Mouse (Mus musculus) frontal cortex, adult (tissue): ENCODE data around the gene Ror2.

Experiments
- ATAC-seq: cut with Nextera tagmentation; 2 replicates; pipeline ENCODE4 v1.9.2; 2017; ENCODE audit warnings: mild to moderate bottlenecking, moderate library complexity, mixed read lengths; ENCODE audit not compliant: low TSS enrichment

The Ror2 gene

DNA sequence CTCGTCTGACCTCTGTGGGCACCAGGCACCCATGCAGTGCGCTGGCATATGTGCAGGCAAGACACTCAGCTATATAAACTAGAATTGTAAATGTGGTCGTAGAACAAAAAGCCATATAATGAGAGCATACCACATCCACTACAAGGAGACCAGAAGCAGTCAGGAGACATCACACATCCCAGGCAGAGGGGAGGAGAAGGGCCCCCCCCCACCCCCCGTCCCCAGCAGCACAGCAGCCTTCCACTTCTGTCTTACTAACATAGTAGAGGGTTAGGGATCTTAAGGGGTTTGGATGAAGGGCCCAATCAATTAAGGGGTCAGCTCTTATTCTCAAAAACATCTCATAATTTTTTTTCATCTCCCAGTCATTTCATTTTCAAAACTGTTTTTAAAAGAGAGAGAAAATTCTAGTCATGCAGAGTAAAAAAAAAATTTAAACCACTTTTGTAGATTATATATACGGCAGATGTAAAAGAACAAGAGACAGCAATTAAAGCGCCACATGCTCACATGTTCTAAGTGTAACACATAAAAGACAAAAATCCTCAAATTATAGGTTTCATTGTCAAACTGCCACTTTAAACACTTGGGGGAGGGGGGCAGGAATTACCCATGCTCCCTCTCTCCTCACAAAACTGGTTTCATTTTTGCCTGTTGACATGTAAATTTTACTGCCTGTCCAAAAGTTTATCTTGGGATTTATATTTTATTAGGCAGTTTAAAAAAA lies 89.8 kb downstream of the Ror2 start:
- ATAC-seq, result no peak

- ATAC-seq, result no peak
Measured at GRCm38 (mm10) chr13:53194306-53194705, 91.6 kb downstream of the Ror2 start.

DNA sequence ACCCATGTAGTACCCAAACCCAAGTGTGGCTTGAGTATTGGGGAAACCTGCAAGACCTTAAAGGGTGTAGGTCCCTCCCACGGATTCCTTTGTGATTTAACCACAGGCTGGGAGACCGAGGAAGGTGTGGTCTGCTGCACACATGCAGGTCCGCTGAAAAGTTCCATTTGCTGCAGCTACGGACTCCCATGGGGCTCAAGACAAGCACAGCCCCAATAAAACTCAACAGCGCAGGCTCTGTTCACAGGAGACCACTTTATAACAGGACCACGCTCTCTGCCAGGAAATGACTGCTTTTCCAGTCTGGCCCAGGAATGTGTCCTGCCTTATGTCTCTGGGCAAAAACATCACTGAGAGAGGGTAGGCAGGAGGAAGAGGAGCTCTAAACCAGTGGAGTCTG lies 92.2 kb downstream of the Ror2 start:
- no peak for ATAC-seq

- no peak for ATAC-seq
Measured at GRCm38 (mm10) chr13:53192286-53192685, 93.6 kb downstream of the Ror2 start.

DNA sequence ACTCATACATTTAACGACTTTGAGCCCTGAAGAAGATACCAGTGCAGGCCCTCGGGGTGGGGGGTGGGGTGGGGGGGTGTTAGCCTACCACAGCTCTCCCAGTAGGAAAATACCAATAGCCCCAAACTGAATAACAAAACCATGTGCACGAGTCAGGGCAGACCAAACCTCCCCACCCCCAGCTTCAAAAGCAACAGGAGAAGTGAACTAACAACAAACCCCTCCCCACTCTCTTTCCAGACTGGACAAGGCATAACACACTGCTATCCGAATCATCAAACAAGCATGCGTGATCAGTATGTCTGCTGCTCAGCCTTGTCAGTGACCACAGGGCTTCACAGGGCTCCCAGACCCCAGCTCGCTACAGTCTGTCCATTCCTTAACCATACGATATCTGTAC lies 94.3 kb downstream of the Ror2 start:
- no peak for ATAC-seq

DNA sequence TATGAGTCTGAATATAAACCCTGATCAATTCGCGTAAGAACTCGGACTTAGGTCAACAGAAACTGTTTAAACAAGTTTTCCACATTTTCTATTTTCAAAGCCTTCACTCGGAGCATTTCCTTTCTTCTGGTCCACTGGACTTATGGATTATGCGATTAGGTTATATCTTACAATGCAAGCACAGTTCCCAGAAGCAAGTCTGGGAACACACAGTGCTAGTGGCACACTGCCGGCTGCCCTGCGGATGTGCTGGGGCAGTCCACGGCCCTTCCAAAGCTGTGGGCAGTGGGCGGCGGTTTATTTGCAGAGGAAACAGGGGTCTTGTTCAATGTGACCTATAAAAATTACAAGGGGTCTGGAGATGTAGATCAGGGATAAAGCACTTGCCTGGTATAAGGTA lies 97.0 kb downstream of the Ror2 start:
- ATAC-seq, result no peak

DNA sequence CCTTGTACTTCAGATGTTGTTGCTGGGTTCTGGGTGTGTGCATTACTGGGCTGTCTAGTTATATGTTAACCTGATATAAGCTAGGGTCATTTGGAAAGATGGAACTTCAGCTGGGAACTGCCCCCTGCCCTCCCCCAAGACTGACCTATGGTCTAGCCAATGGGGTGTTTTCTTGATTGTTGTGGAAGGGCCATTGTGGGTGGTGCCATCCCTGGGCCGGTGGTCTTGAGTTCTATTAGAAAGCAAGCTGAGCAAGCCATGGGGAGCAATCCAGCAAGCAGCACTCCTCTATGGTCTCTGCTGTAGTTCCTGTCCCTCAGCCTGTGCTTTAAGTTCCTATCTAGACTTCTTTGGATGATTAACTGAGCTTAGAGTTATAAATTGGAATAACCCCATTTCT lies 101.1 kb downstream of the Ror2 start:
- ATAC-seq, result no peak

DNA sequence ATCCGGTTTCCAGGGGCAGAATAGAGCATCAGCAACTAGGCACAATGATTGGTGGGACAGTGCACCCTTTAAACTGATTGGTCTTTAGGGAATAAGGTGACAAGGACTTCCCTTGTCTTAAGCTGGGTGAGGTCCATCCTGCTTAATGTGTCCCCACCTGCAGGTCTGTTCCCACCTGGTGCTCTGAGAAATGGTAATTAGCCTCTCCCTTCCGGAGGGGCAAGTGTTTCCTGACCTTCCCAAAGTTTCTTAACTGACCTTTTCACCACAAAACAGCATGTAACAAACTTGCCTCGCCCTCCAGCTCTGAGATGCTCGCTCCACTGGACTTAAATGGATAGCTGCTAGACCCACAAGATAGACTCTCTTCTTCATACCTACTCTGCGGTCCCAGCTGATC lies 101.8 kb downstream of the Ror2 start:
- ATAC-seq, result no peak

DNA sequence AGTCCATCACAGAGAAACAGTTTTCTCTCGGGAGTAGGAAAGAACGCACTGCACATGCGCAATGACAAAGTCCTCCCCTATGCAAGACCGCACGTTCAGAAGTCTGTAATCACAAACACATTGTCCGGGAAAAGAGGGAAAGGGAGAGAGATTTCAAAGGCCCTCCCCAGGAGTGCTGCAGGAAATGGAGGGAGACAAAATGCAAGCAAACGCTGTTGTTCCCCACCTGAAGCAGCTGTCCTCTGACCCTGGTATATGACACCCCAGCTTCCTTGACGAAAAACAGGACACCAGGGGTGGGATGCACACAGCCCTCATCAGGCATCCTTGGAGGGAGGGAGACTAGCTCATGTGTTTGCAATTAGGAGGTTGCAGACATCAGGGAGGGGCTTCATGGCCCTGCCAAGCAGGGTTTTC lies 102.8 kb downstream of the Ror2 start:
- ATAC-seq, result no peak

- no peak; the same call in 1 of the 2 replicates for ATAC-seq
Measured at GRCm38 (mm10) chr13:53178594-53178993, 107.3 kb downstream of the Ror2 start.

- no peak for ATAC-seq
Measured at GRCm38 (mm10) chr13:53178171-53178570, 107.8 kb downstream of the Ror2 start.

DNA sequence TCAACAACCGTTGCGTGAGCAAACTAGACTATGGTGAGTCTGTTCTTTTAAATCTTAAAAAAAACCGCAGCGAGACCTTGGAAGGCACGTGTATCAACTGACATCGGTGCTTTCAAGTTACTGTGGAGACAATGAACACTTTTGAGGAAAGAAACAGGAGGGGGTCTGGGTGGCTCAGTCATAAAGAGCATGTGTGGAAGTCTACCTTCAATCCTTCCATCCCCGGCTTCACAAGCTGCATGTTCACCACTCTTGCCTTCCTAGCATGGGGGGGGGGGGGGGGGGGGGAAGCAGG lies 108.6 kb downstream of the Ror2 start:
- no peak for ATAC-seq

- no peak for ATAC-seq
Measured at GRCm38 (mm10) chr13:53176695-53177423, 109.1 kb downstream of the Ror2 start.

DNA sequence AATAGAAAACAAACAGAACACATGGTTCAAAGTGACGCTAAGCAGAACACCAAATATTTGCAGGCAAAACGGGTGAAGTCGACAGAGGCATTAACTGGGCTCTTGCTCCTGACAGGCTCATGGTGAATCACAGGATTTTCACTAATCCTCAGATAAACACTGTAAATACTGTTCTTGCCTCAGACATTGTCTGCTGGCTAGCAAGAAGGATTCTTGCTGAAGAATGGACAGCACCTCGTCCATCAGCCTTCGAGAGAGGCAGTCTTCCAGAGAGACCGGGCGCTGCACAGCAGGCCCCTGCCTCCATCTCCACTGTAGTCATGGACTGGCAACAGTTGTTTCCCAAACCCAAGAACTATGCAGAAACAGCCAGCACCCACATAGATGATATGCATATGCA lies 110.9 kb downstream of the Ror2 start:
- ATAC-seq, result no peak

GRCm38 (mm10) chr13:53163671-53164070 lies 122.3 kb downstream of the Ror2 start:
- no peak for ATAC-seq

DNA sequence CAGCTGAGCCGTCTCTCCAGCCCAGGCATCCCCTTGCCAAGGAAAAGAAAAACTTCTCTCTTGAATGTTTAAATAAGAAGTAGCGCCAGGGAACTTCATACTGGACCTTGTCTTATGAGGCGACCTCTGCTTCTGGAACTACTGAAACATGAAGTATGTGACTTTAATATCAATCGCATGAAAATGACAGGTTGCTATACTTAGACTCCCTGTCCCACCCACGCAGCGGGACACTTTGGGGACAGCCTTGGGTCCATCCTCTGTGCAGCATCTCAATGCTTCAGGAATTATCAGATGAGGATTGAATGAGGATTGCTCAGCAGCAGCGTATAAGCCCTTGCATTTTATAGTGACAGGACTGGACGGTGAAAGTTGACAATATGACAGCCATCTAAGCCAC lies 122.9 kb downstream of the Ror2 start:
- ATAC-seq, result no peak

- no peak for ATAC-seq
Measured at GRCm38 (mm10) chr13:53159501-53159900, 126.4 kb downstream of the Ror2 start.

DNA sequence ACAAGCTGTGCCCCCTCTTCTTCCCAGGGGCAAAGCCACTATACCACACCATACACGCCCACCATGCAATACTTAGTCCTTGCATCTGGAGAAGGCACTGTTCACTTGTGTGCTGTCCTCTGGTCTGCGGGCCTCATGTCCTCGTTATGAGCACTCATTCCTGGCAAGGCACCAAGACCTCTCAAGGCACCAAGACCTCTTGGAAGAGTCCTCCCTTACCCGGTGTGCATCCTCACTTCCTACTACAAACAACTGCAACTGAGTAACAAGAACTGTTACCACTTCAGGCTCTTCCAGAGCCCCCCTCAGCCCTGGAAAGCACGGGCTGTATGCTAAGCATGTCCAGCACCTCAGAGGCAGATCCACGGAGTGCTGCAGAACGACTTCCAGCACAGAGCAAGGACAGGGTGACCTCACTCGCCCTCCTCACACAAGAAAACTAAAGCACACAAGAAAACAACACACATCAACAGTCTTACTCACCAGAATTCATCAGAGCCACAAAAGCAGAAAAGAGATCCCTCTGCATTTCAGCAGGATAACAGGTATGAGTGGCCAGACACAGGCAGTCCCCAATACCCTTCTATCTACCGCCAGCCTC lies 127.4 kb downstream of the Ror2 start:
- no peak for ATAC-seq

GRCm38 (mm10) chr13:53156911-53157310 lies 129.0 kb downstream of the Ror2 start:
- no peak for ATAC-seq

- no peak for ATAC-seq
Measured at GRCm38 (mm10) chr13:53156282-53156681, 129.6 kb downstream of the Ror2 start.

DNA sequence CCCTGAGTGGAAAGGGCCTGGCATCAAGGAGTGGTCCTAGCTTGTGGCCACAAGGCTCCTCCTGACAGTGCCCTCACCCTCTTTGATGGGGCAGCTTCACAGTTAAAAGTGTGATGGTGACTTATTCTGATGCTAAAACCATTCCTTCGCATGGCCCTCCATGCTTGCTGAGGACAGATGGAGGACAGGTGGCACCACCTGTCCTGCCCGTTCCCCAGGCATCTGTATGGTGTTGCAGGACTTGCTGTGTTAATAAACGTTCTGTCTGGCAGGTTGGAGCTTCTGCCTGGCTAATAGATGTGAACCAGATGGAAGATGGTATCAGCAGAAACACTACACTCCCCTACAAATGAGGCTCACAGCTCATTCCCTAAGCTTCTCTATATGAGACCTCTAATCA lies 140.4 kb downstream of the Ror2 start:
- no peak for ATAC-seq

DNA sequence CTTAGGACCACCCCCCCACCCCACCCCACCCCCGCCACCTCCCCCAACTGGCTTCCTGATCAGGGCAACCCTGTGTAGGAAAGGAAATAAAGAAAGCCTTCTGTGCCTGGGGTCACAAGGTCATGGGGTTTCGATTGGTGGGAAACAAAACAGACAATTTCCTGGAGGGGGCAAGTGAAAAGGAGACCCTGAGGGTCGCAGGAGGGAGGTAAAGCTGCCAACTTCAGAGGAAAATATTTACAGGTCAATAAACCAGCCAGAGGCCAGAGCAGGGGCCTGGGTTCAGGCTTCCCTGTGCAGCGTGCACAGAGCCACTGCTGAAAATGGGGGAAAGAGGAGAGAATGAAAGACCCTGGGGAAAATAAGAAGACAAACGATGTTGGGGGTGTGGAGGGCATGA lies 142.8 kb downstream of the Ror2 start:
- no peak for ATAC-seq

DNA sequence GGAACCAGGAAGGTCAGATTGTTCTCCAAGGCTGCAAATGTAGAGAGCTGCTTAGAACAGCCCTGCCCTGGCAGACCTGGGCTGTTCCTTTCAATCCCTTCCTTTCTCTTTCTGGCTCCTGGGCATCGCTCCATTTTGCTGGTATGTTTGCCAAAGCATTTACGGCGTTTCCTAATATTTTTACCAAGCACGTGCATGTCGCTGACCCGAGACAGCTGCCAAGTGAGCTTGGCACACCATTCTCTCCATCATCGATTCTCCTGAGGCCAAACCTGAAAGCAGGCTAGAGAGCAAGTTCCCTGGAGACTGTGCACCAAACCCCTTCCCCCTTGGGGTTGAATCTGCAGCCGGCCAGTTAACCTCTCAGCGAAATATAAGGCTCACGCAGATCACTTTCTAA lies 143.7 kb downstream of the Ror2 start:
- ATAC-seq, result no peak
